Comparison of ENCODE assay signal across 25 mouse cellular contexts in the genomic region with DNA sequence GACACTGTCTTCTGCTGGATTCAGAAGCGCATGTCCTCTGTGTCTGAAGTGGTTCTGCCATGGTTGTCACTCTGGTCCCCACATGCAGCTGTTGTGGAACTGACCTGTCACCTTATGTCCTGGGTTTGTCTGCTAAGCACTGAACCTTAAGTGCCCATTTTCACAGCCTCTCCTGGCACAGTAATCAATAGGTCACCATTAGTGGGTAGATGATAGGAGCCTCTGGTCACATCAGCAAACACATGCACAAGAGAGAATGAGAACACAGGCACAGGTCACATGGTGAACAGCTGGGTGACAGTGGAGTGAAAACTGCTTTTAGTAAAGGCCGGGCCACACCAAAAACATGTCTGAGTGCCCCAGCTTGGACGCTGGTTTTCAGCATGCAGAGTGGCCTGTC. TPM values are rescaled to one million over a fixed set of nuclear protein-coding genes. Genes with fewer than 3 reads are reported as not detected.
DNase-seq lines count a peak whose midpoint lies in the region; ATAC-seq and TF ChIP-seq lines count a peak whose summit lies in the region.
"Had no signal": no experiment of that assay in that cellular context is flagged by ENCODE, and none has a peak within 500 bp of the region (broad histone marks: within the 10 kb centered on the region; RNA-seq: fewer than 3 reads in every experiment).

No protein-coding gene starts in this region.

- intact Hi-C loops in gastrocnemius, adult 2 months (cut with DNase I): loop anchor here (5.0 kb wide), 3 partner anchors 71 to 124 kb away; a partner anchor contains a TSS

- no peak overlapping the region for H3K9ac ChIP-seq in neural tube, embryonic 15.5 days (replicated peaks)
- H3K9ac ChIP-seq: heart, embryonic 13.5 days; hindbrain, embryonic 15.5 days; kidney, embryonic 15.5 days; limb, embryonic 12.5 days; liver, embryonic 14.5 days; neural tube, embryonic 12.5 days had no signal

- peaks cover 35% of the 10 kb centered on the region for H3K27me3 ChIP-seq in neural tube, embryonic 15.5 days (replicated peaks)

- no peaks in the 10 kb centered on the region for H3K9me3 ChIP-seq in neural tube, embryonic 15.5 days (replicated peaks)
- H3K9me3 ChIP-seq: G1E; heart, embryonic 13.5 days; hindbrain, embryonic 15.5 days; kidney, embryonic 15.5 days; limb, embryonic 12.5 days; neural tube, embryonic 12.5 days had no signal

- no peak for DNase-seq in gastrocnemius, adult 2 months
- no peak for DNase-seq in gastrocnemius, postnatal 10 days
- DNase-seq in layer of hippocampus, adult 2 months (ENCODE audit: low spot score in 2 of 2): no peak
- no peak for DNase-seq in layer of hippocampus, adult 8-10 months (ENCODE audit: low spot score in 2 of 2)
- no peak for DNase-seq in neural tube, embryonic 10.5 days (ENCODE audit: extremely low spot score, low spot score)
- DNase-seq in urinary bladder, postnatal 14 days (ENCODE audit: low spot score): no peak
- DNase-seq: adrenal gland, postnatal 25 days; cerebellum, adult 18-20 months; cerebellum, postnatal 10 days; heart, postnatal 10 days; layer of hippocampus, adult 9-11 months; lung, postnatal 36 days; thymus, postnatal 14 days had no signal

- 76% methylated on average over 3 of the region's 3 CpGs for WGBS in neural tube, embryonic 15.5 days

- H3K27ac ChIP-seq in gastrocnemius, adult 2 months: no peak overlapping the region
- peak overlapping the region; percentile 97 for H3K27ac ChIP-seq in layer of hippocampus, adult 2 months
- H3K27ac ChIP-seq in neural tube, embryonic 15.5 days (replicated peaks): no peak overlapping the region
- H3K27ac ChIP-seq: heart, embryonic 13.5 days; hindbrain, embryonic 15.5 days; kidney, embryonic 15.5 days; limb, embryonic 12.5 days; liver, embryonic 14.5 days; neural tube, embryonic 12.5 days had no signal

- 0 out of 2 replicates have a peak overlapping the region, but pooled peaks have one; percentile 100 for H3K4me2 ChIP-seq in neural tube, embryonic 15.5 days
- H3K4me2 ChIP-seq: heart, embryonic 13.5 days; limb, embryonic 12.5 days; midbrain, embryonic 11.5 days; neural tube, embryonic 12.5 days had no signal

- no peaks in the 10 kb centered on the region for H3K36me3 ChIP-seq in neural tube, embryonic 15.5 days
- H3K36me3 ChIP-seq: G1E; hindbrain, embryonic 15.5 days; kidney, embryonic 15.5 days; limb, embryonic 12.5 days; neural tube, embryonic 12.5 days had no signal

- H3K4me1 ChIP-seq in neural tube, embryonic 15.5 days: peaks cover 28% of the 10 kb centered on the region

- H3K4me3 ChIP-seq in gastrocnemius, adult 2 months: peak overlapping the region; percentile 90
- peak overlapping the region; percentile 78 for H3K4me3 ChIP-seq in layer of hippocampus, adult 2 months
- no peak overlapping the region for H3K4me3 ChIP-seq in neural tube, embryonic 15.5 days (replicated peaks)
- H3K4me3 ChIP-seq: erythroblast, embryonic 14.5 days; limb, embryonic 12.5 days; neural tube, embryonic 12.5 days had no signal

- no peak for TF ChIP-seq CTCF in gastrocnemius, adult 2 months (IDR thresholded peaks at IDR 0.05)
- TF ChIP-seq CTCF in layer of hippocampus, adult 2 months (conservative IDR thresholded peaks at IDR 0.05): no peak

- ATAC-seq in neural tube, embryonic 15.5 days (ENCODE audit: low FRiP score): no peak
- ATAC-seq: forebrain, embryonic 16.5 days; midbrain, embryonic 16.5 days had no signal

RNA-seq across cellular contexts. Expression of a gene that starts 2.6 kb away (rescaled TPM):
- total RNA-seq in gastrocnemius, adult 2 months (2021): 10 to 100 TPM; 10.7 to 11.0 TPM
- total RNA-seq in gastrocnemius, postnatal 10 days (2021): 10 to 100 TPM; 12.3 to 20.6 TPM
- total RNA-seq in layer of hippocampus, adult 2 months (2021): 100 to 1,000 TPM; 177 to 193 TPM
- 100 to 1,000 TPM; 143 to 198 (median 175) TPM for total RNA-seq in layer of hippocampus, adult 8-10 months (2022)
- polyA plus RNA-seq in neural tube, embryonic 15.5 days (2015; fragmentation: Nextera tagmentation; extraction: Ambion mirVana): 88.4 and 90.9 TPM in 2 replicates
- total RNA-seq: G1E had no signal
- polyA plus RNA-seq: G1E had no signal

Comparison
In these comparisons a context has a peak if more than half of its experiments do, and no peak if none do; other contexts are left out.
1. RNA of a gene that starts 2.6 kb away (total RNA-seq): 177 to 193 TPM in layer of hippocampus, adult 2 months and 143 to 198 TPM in layer of hippocampus, adult 8-10 months; 12.3 to 20.6 TPM in gastrocnemius, postnatal 10 days and 10.7 to 11.0 TPM in gastrocnemius, adult 2 months; every median in the first group is over 4 times any median in the second.